17 mouse cellular contexts compared by ENCODE assay signal in the genomic region with DNA sequence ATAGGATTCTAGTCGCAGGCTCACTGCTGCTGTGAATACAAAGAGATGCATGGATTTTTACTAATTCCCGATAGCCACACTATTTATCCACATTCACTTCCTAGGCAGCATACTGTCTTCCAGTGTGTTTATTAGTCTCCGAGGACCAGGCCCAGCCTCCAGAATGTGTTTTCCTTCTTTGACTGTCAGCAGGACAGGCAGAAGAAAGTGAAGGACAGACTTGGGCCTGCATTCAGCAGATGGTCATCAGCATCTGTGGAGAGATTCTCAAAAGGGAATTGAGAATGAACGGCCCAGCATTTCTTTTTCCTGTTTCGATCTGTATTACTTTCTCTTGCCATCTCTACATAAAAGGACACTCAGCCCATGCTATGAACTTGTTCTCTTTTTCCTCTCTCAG. TPM values are rescaled to one million over a fixed set of nuclear protein-coding genes. Genes with fewer than 3 reads are reported as not detected.
DNase-seq lines count a peak whose midpoint lies in the region; ATAC-seq and TF ChIP-seq lines count a peak whose summit lies in the region.
"Had no signal": no experiment of that assay in that cellular context is flagged by ENCODE, and none has a peak within 500 bp of the region (broad histone marks: within the 10 kb centered on the region; RNA-seq: fewer than 3 reads in every experiment).

No protein-coding gene starts in this region.

- H3K4me3 ChIP-seq in midbrain, embryonic 13.5 days (replicated peaks), result no peak overlapping the region
- no peak overlapping the region for H3K4me3 ChIP-seq in midbrain, embryonic 16.5 days (ENCODE audit: low read depth, low read length)
- H3K4me3 ChIP-seq in stomach, postnatal 0 days (ENCODE audit: low read depth, low read length), result no peak overlapping the region
- H3K4me3 ChIP-seq: liver, embryonic 13.5 days; stomach, embryonic 15.5 days had no signal

- no peak for ATAC-seq in midbrain, embryonic 13.5 days
- no peak for ATAC-seq in midbrain, embryonic 16.5 days
- peak; percentile 17; the same call in 1 of the 2 replicates for ATAC-seq in granulocyte monocyte progenitor cell, adult 5-6 weeks (replicated peaks; ENCODE audit: poor library complexity, severe bottlenecking)
- no peak for ATAC-seq in stomach, postnatal 0 days (ENCODE audit: low FRiP score, low TSS enrichment)
- ATAC-seq: hindbrain, embryonic 16.5 days; lung, postnatal 0 days had no signal

- intact Hi-C loops in heart, postnatal 10 days (cut with DNase I), result no loop called here

- H3K9ac ChIP-seq in midbrain, embryonic 13.5 days (replicated peaks), result no peak overlapping the region
- no peak overlapping the region for H3K9ac ChIP-seq in midbrain, embryonic 16.5 days (ENCODE audit: low read depth, low read length)
- H3K9ac ChIP-seq in stomach, postnatal 0 days (ENCODE audit: low read length), result no peak overlapping the region
- H3K9ac ChIP-seq: liver, embryonic 13.5 days; stomach, embryonic 15.5 days had no signal

- no peak overlapping the region for H3K4me2 ChIP-seq in midbrain, embryonic 13.5 days (replicated peaks)
- H3K4me2 ChIP-seq in midbrain, embryonic 16.5 days (ENCODE audit: low read length), result no peak overlapping the region
- H3K4me2 ChIP-seq in stomach, postnatal 0 days (replicated peaks; ENCODE audit: low read depth), result no peak overlapping the region
- H3K4me2 ChIP-seq: liver, embryonic 13.5 days; stomach, embryonic 15.5 days had no signal

- DNase-seq in heart, adult 18-20 months, result peak; percentile 27 to 32
- no peak for DNase-seq in heart, postnatal 4 days
- peak; percentile 14 to 21 for DNase-seq in heart, postnatal 10 days
- no peak for DNase-seq in stomach, postnatal 0 days (ENCODE audit: low spot score)
- DNase-seq: cerebellum, adult 8-10 months; gastrocnemius, postnatal 36 days; kidney, adult 9 months; liver, embryonic 13.5 days; thymus, postnatal 25 days had no signal

- H3K27me3 ChIP-seq in midbrain, embryonic 13.5 days, result no peaks in the 10 kb centered on the region
- no peaks in the 10 kb centered on the region for H3K27me3 ChIP-seq in midbrain, embryonic 16.5 days (ENCODE audit: control insufficient read depth, insufficient read depth, low read depth, low read length)
- no peaks in the 10 kb centered on the region for H3K27me3 ChIP-seq in stomach, postnatal 0 days (ENCODE audit: control insufficient read depth, insufficient read depth, low read length)
- H3K27me3 ChIP-seq: CH12.LX; liver, embryonic 13.5 days; stomach, embryonic 15.5 days had no signal

- no peaks in the 10 kb centered on the region for H3K9me3 ChIP-seq in midbrain, embryonic 13.5 days
- H3K9me3 ChIP-seq in midbrain, embryonic 16.5 days (replicated peaks; ENCODE audit: control insufficient read depth, low read length, poor library complexity, severe bottlenecking), result no peaks in the 10 kb centered on the region
- no peaks in the 10 kb centered on the region for H3K9me3 ChIP-seq in stomach, postnatal 0 days (ENCODE audit: control insufficient read depth, low read length)
- H3K9me3 ChIP-seq: liver, embryonic 13.5 days; stomach, embryonic 15.5 days had no signal

- 0 out of 2 replicates have a peak overlapping the region, but pooled peaks have one; percentile 10 for H3K27ac ChIP-seq in midbrain, embryonic 13.5 days
- H3K27ac ChIP-seq in midbrain, embryonic 16.5 days (ENCODE audit: low read length), result no peak overlapping the region
- H3K27ac ChIP-seq in stomach, postnatal 0 days (replicated peaks), result no peak overlapping the region
- H3K27ac ChIP-seq: liver, embryonic 13.5 days; stomach, embryonic 15.5 days had no signal

- TF ChIP-seq CTCF in stomach, postnatal 0 days (IDR thresholded peaks at IDR 0.05; ENCODE audit: low read depth), result no peak

- peaks cover 24% of the 10 kb centered on the region for H3K4me1 ChIP-seq in midbrain, embryonic 13.5 days (replicated peaks)
- H3K4me1 ChIP-seq in midbrain, embryonic 16.5 days (ENCODE audit: control insufficient read depth, insufficient read depth, low read length), result peaks cover 7% of the 10 kb centered on the region
- H3K4me1 ChIP-seq in stomach, postnatal 0 days (replicated peaks; ENCODE audit: control insufficient read depth, insufficient read depth), result no peaks in the 10 kb centered on the region
- H3K4me1 ChIP-seq: liver, embryonic 13.5 days; stomach, embryonic 15.5 days had no signal

- no peaks in the 10 kb centered on the region for H3K36me3 ChIP-seq in midbrain, embryonic 13.5 days
- no peaks in the 10 kb centered on the region for H3K36me3 ChIP-seq in midbrain, embryonic 16.5 days (ENCODE audit: control insufficient read depth, insufficient read depth, low read length)
- H3K36me3 ChIP-seq in stomach, postnatal 0 days (ENCODE audit: control insufficient read depth, insufficient read depth, low read length), result no peaks in the 10 kb centered on the region
- H3K36me3 ChIP-seq: liver, embryonic 13.5 days; stomach, embryonic 15.5 days had no signal

- no peak for TF ChIP-seq EP300 in stomach, postnatal 0 days (optimal IDR thresholded peaks at IDR 0.05)

- WGBS in midbrain, embryonic 13.5 days, result 57% methylated on average over 5 of the region's 5 CpGs
- WGBS in midbrain, embryonic 16.5 days, result 58% methylated on average over 5 of the region's 5 CpGs
- 53% methylated on average over 5 of the region's 5 CpGs for WGBS in stomach, postnatal 0 days

RNA-seq across cellular contexts. Expression of gene Flrt2, which starts 46.0 kb away (rescaled TPM):
- 1 to 10 TPM; 4.5 to 7.3 TPM for total RNA-seq in heart, adult 18-20 months (2021)
- 10 to 100 TPM; 19.0 to 20.1 TPM for total RNA-seq in heart, postnatal 4 days (2021)
- polyA plus RNA-seq in midbrain, embryonic 13.5 days (2015; fragmentation: Nextera tagmentation; extraction: Ambion mirVana), result 17.1 and 22.7 TPM in 2 replicates
- 21.0 and 21.3 TPM in 2 replicates for polyA plus RNA-seq in midbrain, embryonic 16.5 days (2015; fragmentation: Nextera tagmentation; extraction: Ambion mirVana)
- total RNA-seq in granulocyte monocyte progenitor cell, adult 5-6 weeks (2014; fragmentation: Nextera tagmentation), result not detected in 2 replicates
- total RNA-seq in granulocyte monocyte progenitor cell, adult 5-6 weeks (2017), result 0.09 TPM in 1 of 2 replicates, not detected in the other
- total RNA-seq in heart, postnatal 10 days (2021), result 10 to 100 TPM; 11.8 to 18.0 TPM
- 5.7 and 6.2 TPM in 2 replicates for polyA plus RNA-seq in stomach, postnatal 0 days (2015; fragmentation: Nextera tagmentation; extraction: Ambion mirVana)
- total RNA-seq: CH12.LX; megakaryocyte-erythroid progenitor cell, adult 5-6 weeks had no signal

Comparison
In these comparisons a context has a peak if more than half of its experiments do, and no peak if none do; other contexts are left out.
1. DNase-seq: peak in heart, adult 18-20 months (2 of 2) and heart, postnatal 10 days (2 of 2); none in heart, postnatal 4 days (single experiment) and stomach, postnatal 0 days (single experiment).
2. RNA of gene Flrt2, which starts 46.0 kb away (total RNA-seq): 19.0 to 20.1 TPM in heart, postnatal 4 days, 11.8 to 18.0 TPM in heart, postnatal 10 days and 4.5 to 7.3 TPM in heart, adult 18-20 months; 0.09 TPM in granulocyte monocyte progenitor cell, adult 5-6 weeks; every median in the first group is over 4 times any median in the second.